Comparison of ENCODE assay signal across 14 mouse cellular contexts in genomic region chr13:97462110-97462883, GRCm38 (mm10).
DNase-seq lines count a peak whose midpoint lies in the region; ATAC-seq and TF ChIP-seq lines count a peak whose summit lies in the region.
"Had no signal": no experiment of that assay in that cellular context is flagged by ENCODE, and none has a peak within 500 bp of the region (broad histone marks: within the 10 kb centered on the region; RNA-seq: fewer than 3 reads in every experiment).

No protein-coding gene starts in this region.

- no peak overlapping the region for H3K4me3 ChIP-seq in heart, postnatal 0 days (ENCODE audit: low read depth, low read length)
- peak overlapping the region; percentile 35 to 42 for H3K4me3 ChIP-seq in MEL (ENCODE audit: control insufficient read depth in 1 of 2, insufficient read depth in 1 of 2, low read depth in 2 of 2, low read length in 2 of 2)
- H3K4me3 ChIP-seq in liver, postnatal 0 days (ENCODE audit: low read depth, low read length), result no peak overlapping the region
- H3K4me3 ChIP-seq: gastrocnemius, adult 2 months; hindbrain, embryonic 12.5 days; midbrain, embryonic 13.5 days; neural tube, embryonic 12.5 days had no signal

- peak overlapping the region; percentile 25; the same call in 1 of the 2 replicates for H3K27ac ChIP-seq in heart, postnatal 0 days (ENCODE audit: low read depth)
- H3K27ac ChIP-seq in MEL (ENCODE audit: control insufficient read depth, low read depth, low read length), result peak overlapping the region; percentile 98
- H3K27ac ChIP-seq in liver, postnatal 0 days (ENCODE audit: low read depth), result 0 out of 2 replicates have a peak overlapping the region, but pooled peaks have one; percentile 36
- H3K27ac ChIP-seq: gastrocnemius, adult 2 months; hindbrain, embryonic 12.5 days; midbrain, embryonic 13.5 days; neural tube, embryonic 12.5 days had no signal

- H3K9me3 ChIP-seq in heart, postnatal 0 days (replicated peaks; ENCODE audit: control insufficient read depth, low read length), result no peaks in the 10 kb centered on the region; the same call in 1 of the 2 replicates
- H3K9me3 ChIP-seq in MEL (replicated peaks; ENCODE audit: insufficient read depth, low read length), result no peaks in the 10 kb centered on the region
- H3K9me3 ChIP-seq in liver, postnatal 0 days (ENCODE audit: low read length), result no peaks in the 10 kb centered on the region
- H3K9me3 ChIP-seq: hindbrain, embryonic 12.5 days; midbrain, embryonic 13.5 days; neural tube, embryonic 12.5 days had no signal

- no peak for ATAC-seq in heart, postnatal 0 days (ENCODE audit: insufficient read depth, low read depth)
- ATAC-seq in erythroblast, adult 5-6 weeks (replicated peaks; ENCODE audit: low FRiP score, poor library complexity, severe bottlenecking), result peak; percentile 80
- peak; percentile 77 for ATAC-seq in liver, postnatal 0 days
- ATAC-seq: midbrain, embryonic 13.5 days had no signal

- WGBS in heart, postnatal 0 days, result 38% methylated on average over 13 of the region's 13 CpGs
- 27% methylated on average over 13 of the region's 13 CpGs for WGBS in liver, postnatal 0 days (ENCODE audit: insufficient replicate concordance)

- H3K9ac ChIP-seq in heart, postnatal 0 days (replicated peaks; ENCODE audit: low read depth, low read length), result no peak overlapping the region
- peak overlapping the region; percentile 45; the same call in 1 of the 2 replicates for H3K9ac ChIP-seq in MEL (ENCODE audit: control insufficient read depth, low read depth, low read length, poor library complexity, severe bottlenecking)
- H3K9ac ChIP-seq in liver, postnatal 0 days (replicated peaks), result no peak overlapping the region
- H3K9ac ChIP-seq: hindbrain, embryonic 12.5 days; midbrain, embryonic 13.5 days; neural tube, embryonic 12.5 days had no signal

- TF ChIP-seq CTCF in heart, postnatal 0 days (IDR thresholded peaks at IDR 0.05; ENCODE audit: low read depth), result no peak
- TF ChIP-seq CTCF in MEL (IDR thresholded peaks at IDR 0.05 in 2 of 3, conservative IDR thresholded peaks at IDR 0.05 in 1 of 3; ENCODE audit: control insufficient read depth in 1 of 3, insufficient read depth in 1 of 3, low read depth in 2 of 3, low read length in 3 of 3, poor library complexity in 1 of 3, severe bottlenecking in 1 of 3), result no peak
- TF ChIP-seq CTCF in liver, postnatal 0 days (IDR thresholded peaks at IDR 0.05; ENCODE audit: low read depth), result no peak

- no peak for TF ChIP-seq POLR2A in MEL (IDR thresholded peaks at IDR 0.05; ENCODE audit: control insufficient read depth in 1 of 2, insufficient read depth in 1 of 2, low read depth in 1 of 2, low read length in 2 of 2, poor library complexity in 1 of 2)

- H3K4me1 ChIP-seq in heart, postnatal 0 days (ENCODE audit: control insufficient read depth, insufficient read depth), result no peaks in the 10 kb centered on the region
- peaks cover 22 to 33% of the 10 kb centered on the region in 2 experiments for H3K4me1 ChIP-seq in MEL (ENCODE audit: control insufficient read depth in 1 of 2, insufficient read depth in 2 of 2, low read length in 2 of 2)
- H3K4me1 ChIP-seq in liver, postnatal 0 days (ENCODE audit: insufficient read depth), result peaks cover 26% of the 10 kb centered on the region
- H3K4me1 ChIP-seq: hindbrain, embryonic 12.5 days; midbrain, embryonic 13.5 days; neural tube, embryonic 12.5 days had no signal

- TF ChIP-seq RAD21 in MEL (IDR thresholded peaks at IDR 0.05; ENCODE audit: low read depth, low read length), result no peak; the same call in 1 of the 2 replicates

- no peaks in the 10 kb centered on the region for H3K36me3 ChIP-seq in heart, postnatal 0 days (replicated peaks; ENCODE audit: control insufficient read depth, insufficient read depth, low read length)
- peaks cover 0 to 33% of the 10 kb centered on the region in 2 experiments; a peak in 2 of 4 replicates for H3K36me3 ChIP-seq in MEL (ENCODE audit: control insufficient read depth in 1 of 2, insufficient read depth in 2 of 2, low read length in 2 of 2)
- no peaks in the 10 kb centered on the region for H3K36me3 ChIP-seq in liver, postnatal 0 days (replicated peaks; ENCODE audit: insufficient read depth, low read length)
- H3K36me3 ChIP-seq: hindbrain, embryonic 12.5 days; midbrain, embryonic 13.5 days; neural tube, embryonic 12.5 days had no signal

- H3K4me2 ChIP-seq in heart, postnatal 0 days (ENCODE audit: low read depth, low read length), result no peak overlapping the region
- peak overlapping the region; percentile 36 for H3K4me2 ChIP-seq in liver, postnatal 0 days (ENCODE audit: low read depth, low read length)
- H3K4me2 ChIP-seq: hindbrain, embryonic 12.5 days; midbrain, embryonic 13.5 days; neural tube, embryonic 12.5 days had no signal

- TF ChIP-seq EP300 in heart, postnatal 0 days (IDR thresholded peaks at IDR 0.05; ENCODE audit: low read depth), result no peak
- TF ChIP-seq EP300 in MEL (IDR thresholded peaks at IDR 0.05; ENCODE audit: low read depth in 1 of 2, low read length in 2 of 2), result peak; percentile 97 to 99
- peak; percentile 92 for TF ChIP-seq EP300 in liver, postnatal 0 days (IDR thresholded peaks at IDR 0.05; ENCODE audit: low read depth)

- H3K79me2 ChIP-seq in MEL (ENCODE audit: control insufficient read depth, insufficient read depth, low read length, poor library complexity), result no peaks in the 10 kb centered on the region

- no peaks in the 10 kb centered on the region for H3K27me3 ChIP-seq in heart, postnatal 0 days (ENCODE audit: control insufficient read depth, insufficient read depth, low read length)
- no peaks in the 10 kb centered on the region for H3K27me3 ChIP-seq in MEL (ENCODE audit: control insufficient read depth in 1 of 2, insufficient read depth in 2 of 2, low read length in 2 of 2)
- no peaks in the 10 kb centered on the region for H3K27me3 ChIP-seq in liver, postnatal 0 days (ENCODE audit: insufficient read depth, low read length)
- H3K27me3 ChIP-seq: hindbrain, embryonic 12.5 days; midbrain, embryonic 13.5 days; neural tube, embryonic 12.5 days had no signal

- peak; percentile 45 for DNase-seq in heart, postnatal 0 days (ENCODE audit: low spot score)
- DNase-seq in heart, adult 11 months, result no peak
- peak; percentile 85 for DNase-seq in MEL (ENCODE audit: low read depth, low spot score)
- DNase-seq in liver, postnatal 0 days, result no peak
- DNase-seq in kidney, adult 11 months, result no peak
- no peak for DNase-seq in neural tube, embryonic 10.5 days (ENCODE audit: extremely low spot score, low spot score)
- DNase-seq: adrenal gland, postnatal 14 days; cerebellum, adult 11 months; embryo, embryonic 11 days; gastrocnemius, adult 2 months had no signal

TF ChIP-seq in MEL, 35 proteins besides CTCF, POLR2A, EP300 and RAD21 (continues in another document):
- TF ChIP-seq MYC (IDR thresholded peaks at IDR 0.05; ENCODE audit: low read depth, low read length), result peak; percentile 67; the same call in 1 of the 2 replicates
- peak; percentile 91 for TF ChIP-seq SIN3A (IDR thresholded peaks at IDR 0.05; ENCODE audit: low read length)
- peak; percentile 44; the same call in 1 of the 2 replicates for TF ChIP-seq ZMIZ1 (IDR thresholded peaks at IDR 0.05; ENCODE audit: low read depth, low read length)
- peak; percentile 68; the same call in 1 of the 2 replicates for TF ChIP-seq BHLHE40 (IDR thresholded peaks at IDR 0.05; ENCODE audit: borderline replicate concordance, low read depth, low read length)
- peak; percentile 83 for TF ChIP-seq MAFK (IDR thresholded peaks at IDR 0.05; ENCODE audit: borderline replicate concordance, low read depth, low read length)
- no peak for TF ChIP-seq NRF1 (IDR thresholded peaks at IDR 0.05; ENCODE audit: insufficient read depth, low read depth, low read length, poor library complexity, severe bottlenecking)
- no peak for TF ChIP-seq TBP (IDR thresholded peaks at IDR 0.05; ENCODE audit: low read depth, low read length)
- TF ChIP-seq SMC3 (IDR thresholded peaks at IDR 0.05; ENCODE audit: low read depth, low read length), result no peak
- TF ChIP-seq TAL1 (IDR thresholded peaks at IDR 0.05; ENCODE audit: low read length), result peak; percentile 95
- TF ChIP-seq MAX (IDR thresholded peaks at IDR 0.05; ENCODE audit: low read length), result no peak
- peak; percentile 96 for TF ChIP-seq RCOR1 (IDR thresholded peaks at IDR 0.05; ENCODE audit: low read depth, low read length)
- no peak for TF ChIP-seq ZKSCAN1 (IDR thresholded peaks at IDR 0.05; ENCODE audit: low read depth, low read length)
- TF ChIP-seq ETS1 (IDR thresholded peaks at IDR 0.05; ENCODE audit: low read depth, low read length), result peak; percentile 99
- TF ChIP-seq ELF1 (IDR thresholded peaks at IDR 0.05; ENCODE audit: low read depth, low read length), result peak; percentile 68; the same call in 1 of the 2 replicates
- peak; percentile 34; the same call in 1 of the 2 replicates for TF ChIP-seq MXI1 (IDR thresholded peaks at IDR 0.05; ENCODE audit: low read depth, low read length)
- peak; percentile 55; the same call in 1 of the 2 replicates for TF ChIP-seq JUND (IDR thresholded peaks at IDR 0.05; ENCODE audit: low read depth, low read length)
- TF ChIP-seq ZC3H11A (IDR thresholded peaks at IDR 0.05; ENCODE audit: low read depth, low read length), result peak; percentile 29; the same call in 1 of the 2 replicates
- TF ChIP-seq MAZ (IDR thresholded peaks at IDR 0.05; ENCODE audit: low read depth, low read length), result no peak
- TF ChIP-seq MYB (IDR thresholded peaks at IDR 0.05; ENCODE audit: low read depth, low read length), result 0 out of 2 replicates have a peak, but pooled peaks have one; percentile 22
- TF ChIP-seq USF1 (IDR thresholded peaks at IDR 0.05; ENCODE audit: low read depth, low read length), result peak; percentile 26; the same call in 1 of the 2 replicates
- TF ChIP-seq CHD1 (IDR thresholded peaks at IDR 0.05; ENCODE audit: low read depth, low read length), result peak; percentile 23; the same call in 1 of the 2 replicates
- TF ChIP-seq HCFC1 (IDR thresholded peaks at IDR 0.05; ENCODE audit: low read depth, low read length), result no peak; the same call in 1 of the 2 replicates
- no peak for TF ChIP-seq UBTF (IDR thresholded peaks at IDR 0.05; ENCODE audit: borderline replicate concordance, insufficient read depth, low read depth, low read length)
- TF ChIP-seq KAT2A (conservative IDR thresholded peaks at IDR 0.05; ENCODE audit: low read depth, low read length), result peak; percentile 26; the same call in 1 of the 2 replicates
- peak; percentile 99 for TF ChIP-seq TCF12 (IDR thresholded peaks at IDR 0.05; ENCODE audit: low read depth, low read length)
- TF ChIP-seq USF2 (IDR thresholded peaks at IDR 0.05; ENCODE audit: borderline replicate concordance in 1 of 2, insufficient read depth in 1 of 2, low read depth in 1 of 2, low read length in 2 of 2), result no peak
- peak; percentile 86 for TF ChIP-seq ZNF384 (IDR thresholded peaks at IDR 0.05; ENCODE audit: low read depth, low read length)
- peak; percentile 65; the same call in 1 of the 2 replicates for TF ChIP-seq POLR2AphosphoS2 (IDR thresholded peaks at IDR 0.05; ENCODE audit: low read length)
- TF ChIP-seq MEF2A (IDR thresholded peaks at IDR 0.05; ENCODE audit: extremely low read depth, insufficient replicate concordance, low read depth, low read length, poor library complexity, severe bottlenecking), result no peak

Comparison
In these comparisons a context has a peak if more than half of its experiments do, and no peak if none do; other contexts are left out.
1. DNase-seq: peak in heart, postnatal 0 days (single experiment) and MEL (single experiment); none in heart, adult 11 months (single experiment), liver, postnatal 0 days (single experiment), kidney, adult 11 months (single experiment) and neural tube, embryonic 10.5 days (single experiment).
2. H3K27ac ChIP-seq: peak in every context shown above with its lines; median percentile 98 in MEL; 36 in liver, postnatal 0 days; 25 in heart, postnatal 0 days.
3. H3K4me3 ChIP-seq: peak in MEL (2 of 2); none in heart, postnatal 0 days (single experiment) and liver, postnatal 0 days (single experiment).